Mouse (Mus musculus): ENCODE measurements around the gene Gm10322.

DNA sequence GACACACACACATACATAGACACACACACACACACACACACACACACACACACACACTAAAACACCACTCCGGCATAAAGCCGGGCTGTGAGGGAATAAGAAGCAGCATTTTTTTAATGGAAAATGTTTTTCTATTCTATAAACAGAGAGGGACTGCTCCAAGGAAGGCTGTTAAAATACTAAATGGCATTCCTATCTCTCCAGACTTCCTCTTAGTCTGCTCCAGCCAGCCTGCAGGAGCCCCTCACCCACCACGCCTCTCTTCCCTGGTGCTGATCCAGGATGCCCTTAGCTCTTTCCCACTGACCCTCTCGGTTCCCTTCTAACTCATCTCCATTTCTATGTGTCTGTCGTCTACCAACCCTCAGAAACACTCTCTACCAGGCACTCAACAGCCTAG is 43.9 kb upstream of the Gm10322 start:
- TF ChIP-seq POLR2A (IDR thresholded peaks at IDR 0.05; ENCODE audit: low read depth, low read length) (no peak), MAX (IDR thresholded peaks at IDR 0.05; ENCODE audit: low read length) (no peak), CTCF (conservative IDR thresholded peaks at IDR 0.05 in 1 of 2, IDR thresholded peaks at IDR 0.05 in 1 of 2; ENCODE audit: low read depth in 2 of 2, low read length in 2 of 2) (no peak), EP300 (IDR thresholded peaks at IDR 0.05; ENCODE audit: low read length) (no peak), RAD21 (IDR thresholded peaks at IDR 0.05; ENCODE audit: low read depth, low read length) (no peak), CHD2 (IDR thresholded peaks at IDR 0.05; ENCODE audit: low read length) (no peak), NELFE (IDR thresholded peaks at IDR 0.05; ENCODE audit: low read depth, low read length) (no peak), MYC (IDR thresholded peaks at IDR 0.05; ENCODE audit: low read depth, low read length) (no peak), UBTF (IDR thresholded peaks at IDR 0.05; ENCODE audit: low read depth, low read length) (no peak)
